Mouse (Mus musculus): Measurements from ENCODE around the gene Siah3. TPM values are rescaled to one million over a fixed set of nuclear protein-coding genes. Genes with fewer than 3 reads are reported as not detected.
"Not testable (repeated sequence)": the region's sequence is repeated elsewhere in the genome, so short reads cannot be mapped to it uniquely, and the experiment has no call there.

Siah3 gene
- total RNA-seq (2021) = not detected

DNA sequence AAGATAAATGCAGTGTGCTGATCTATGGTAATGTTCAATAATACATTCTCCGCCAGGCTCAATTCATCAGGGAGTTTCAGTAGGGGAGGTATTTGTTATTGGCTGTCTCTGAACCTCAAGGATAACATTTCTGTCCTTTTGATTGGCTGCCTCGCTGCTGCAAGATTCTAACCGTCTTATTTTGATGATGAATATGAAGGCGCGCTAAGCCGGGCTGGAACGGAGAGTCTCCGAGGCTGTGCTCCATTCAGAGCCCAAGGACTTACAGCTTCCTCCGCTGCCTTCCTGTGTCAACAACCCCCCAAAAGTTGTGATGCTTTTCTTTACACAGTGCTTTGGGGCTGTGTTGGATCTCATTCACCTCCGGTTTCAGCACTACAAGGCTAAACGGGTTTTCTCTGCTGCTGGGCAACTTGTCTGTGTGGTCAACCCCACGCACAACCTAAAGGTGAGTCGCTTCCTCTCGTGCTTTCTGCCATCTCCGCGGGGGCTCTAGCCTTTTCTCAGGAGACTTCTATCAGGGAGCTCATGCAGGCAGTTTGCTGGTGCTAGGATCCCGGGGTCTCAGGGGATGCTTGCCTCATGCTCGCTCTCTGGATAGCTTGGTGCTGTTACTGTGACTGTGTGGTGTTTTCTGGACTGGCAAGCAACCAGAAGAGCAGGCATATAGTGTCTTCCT, at the start of gene Siah3:
Gene Siah3 (plus strand): TSS at position 240 of the 679 bp plus-strand sequence.
- DNase-seq (ENCODE audit: low spot score) = no peak
- intact Hi-C loops (cut with DNase I) = no loop called here

DNA sequence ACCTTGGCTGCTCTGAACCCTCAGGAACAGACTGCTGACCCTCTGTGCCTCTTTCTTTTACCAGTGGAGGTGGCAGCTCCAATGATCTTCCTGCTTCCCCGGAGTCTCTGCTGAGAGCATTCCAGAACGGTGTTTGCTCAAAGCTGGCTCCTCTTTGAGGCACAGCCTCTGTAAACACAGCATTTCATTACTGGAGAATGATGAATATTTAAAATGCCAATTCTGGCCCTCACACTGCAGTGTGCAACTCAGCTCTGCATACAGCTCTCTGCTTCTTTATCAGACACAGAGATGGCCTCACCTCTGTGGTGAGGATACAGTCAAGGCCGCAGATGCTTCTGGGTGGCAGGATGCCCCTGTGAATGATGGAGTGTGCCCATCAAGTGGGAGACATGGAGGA, 46.0 kb upstream of the Siah3 start:
- no peak for DNase-seq (ENCODE audit: low spot score)
- intact Hi-C loops (cut with DNase I) = no loop called here

DNA sequence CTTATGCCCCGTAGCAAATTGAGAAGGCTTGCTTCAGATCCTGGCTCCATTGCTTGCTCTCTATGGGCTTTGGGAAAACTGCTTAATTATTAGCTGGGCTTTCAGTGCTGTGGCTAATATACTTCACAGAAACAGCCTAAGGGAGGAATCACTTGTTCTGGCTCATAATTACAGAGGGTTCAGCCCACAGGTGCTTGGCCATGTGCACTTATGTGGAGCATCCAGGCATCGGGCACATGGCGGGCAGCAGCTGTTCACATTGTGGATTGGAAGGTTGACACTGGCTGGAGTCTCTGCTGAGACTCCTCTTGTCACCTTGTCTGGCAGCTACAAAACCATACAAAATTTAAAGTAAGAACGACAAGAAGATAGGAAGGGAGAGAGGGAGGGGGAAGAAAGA, 45.4 kb upstream of the Siah3 start:
- no peak for DNase-seq (ENCODE audit: low spot score)
- intact Hi-C loops (cut with DNase I) = no loop called here

DNA sequence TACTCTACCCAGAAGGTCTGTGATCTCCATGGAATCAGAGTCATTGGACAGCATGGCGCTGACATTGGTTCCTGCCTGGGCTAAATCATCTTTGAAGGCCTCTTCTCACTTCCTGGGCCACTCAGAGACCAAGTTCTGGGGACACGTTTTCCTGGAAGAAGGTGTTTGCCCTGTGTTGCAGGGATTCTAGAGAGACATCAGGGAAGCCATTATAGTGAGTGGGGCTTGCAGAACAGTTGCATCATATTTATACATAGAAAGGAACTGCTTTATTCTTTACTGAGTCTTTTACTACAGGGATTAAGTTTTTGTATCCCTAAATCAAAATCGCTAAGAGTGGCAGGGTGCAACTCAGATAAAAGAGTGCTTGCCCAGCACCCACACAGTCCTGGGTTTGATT, 37.1 kb upstream of the Siah3 start:
- intact Hi-C loops (cut with DNase I) = no loop called here
- no peak for DNase-seq (ENCODE audit: low spot score)

DNA sequence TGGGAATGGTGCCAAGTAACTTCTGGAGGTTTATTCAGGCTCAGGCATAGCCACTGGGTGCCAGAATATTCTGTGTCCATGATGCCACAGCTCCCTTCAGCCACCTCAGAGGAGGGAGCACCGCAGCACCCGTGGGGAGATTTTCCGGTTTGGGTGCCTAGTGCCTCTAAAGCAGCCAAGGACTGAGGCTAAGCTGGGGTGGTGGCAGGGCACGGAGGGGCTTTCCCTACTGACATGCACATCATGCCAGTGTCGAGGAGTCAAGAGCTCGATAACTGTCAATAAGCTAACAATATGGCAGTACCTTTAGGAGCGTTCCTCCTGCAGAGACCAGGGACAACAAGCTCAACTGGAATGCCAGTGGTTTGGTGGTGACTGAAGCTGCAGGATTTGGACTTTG, 35.9 kb upstream of the Siah3 start:
- intact Hi-C loops (cut with DNase I) = no loop called here
- no peak for DNase-seq (ENCODE audit: low spot score)

DNA sequence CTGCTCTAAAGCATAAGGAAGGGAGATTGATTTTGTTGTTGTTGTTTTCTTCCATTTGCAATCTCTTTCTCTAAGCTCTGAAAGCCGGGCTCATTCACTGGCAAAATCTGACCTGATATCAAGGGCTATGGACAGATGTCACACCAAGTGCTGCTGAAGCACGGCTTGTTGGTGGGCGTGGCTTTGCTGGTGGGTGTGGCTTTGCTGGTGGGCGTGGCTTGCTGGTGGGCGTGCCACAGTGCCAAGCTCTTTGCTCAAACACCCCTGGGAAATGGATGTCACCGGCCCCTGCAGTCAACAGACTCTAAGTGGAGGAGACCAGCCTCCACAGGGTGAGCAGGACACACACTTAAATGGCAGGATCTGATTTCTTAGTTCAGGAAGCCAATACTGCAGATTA, 35.0 kb upstream of the Siah3 start:
- DNase-seq (ENCODE audit: low spot score) = no peak
- intact Hi-C loops (cut with DNase I) = no loop called here

DNA sequence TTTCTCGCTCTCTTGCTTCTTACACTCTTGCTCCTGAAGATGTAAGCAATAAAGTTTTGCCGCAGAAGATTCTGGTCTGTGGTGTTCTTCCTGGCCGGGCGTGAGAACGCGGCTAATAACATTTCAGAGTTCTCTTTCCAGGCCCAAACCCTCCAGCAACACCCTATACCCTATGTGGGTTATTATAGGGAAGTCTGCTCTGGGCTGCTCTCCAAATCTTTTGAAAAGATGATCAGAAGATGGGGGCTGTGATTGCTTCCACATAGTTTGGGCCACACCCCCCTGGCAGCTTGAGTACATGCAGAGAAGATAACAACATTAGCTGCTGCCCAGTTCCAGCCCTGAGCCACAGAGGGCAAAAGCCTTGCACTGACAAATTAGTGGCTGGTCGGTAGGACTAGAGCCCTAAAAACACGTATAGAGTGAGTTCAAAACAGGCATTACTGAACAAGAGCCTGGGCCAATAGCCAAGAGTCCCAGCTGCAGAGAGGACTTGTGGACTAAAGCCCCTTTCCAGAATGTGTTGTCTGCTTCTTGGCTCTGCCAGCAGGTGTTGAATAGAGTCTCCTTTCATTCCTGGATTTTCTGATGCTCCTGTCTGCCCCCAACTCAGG, 24.5 kb upstream of the Siah3 start:
- no peak for DNase-seq (ENCODE audit: low spot score)
- intact Hi-C loops (cut with DNase I) = no loop called here

DNA sequence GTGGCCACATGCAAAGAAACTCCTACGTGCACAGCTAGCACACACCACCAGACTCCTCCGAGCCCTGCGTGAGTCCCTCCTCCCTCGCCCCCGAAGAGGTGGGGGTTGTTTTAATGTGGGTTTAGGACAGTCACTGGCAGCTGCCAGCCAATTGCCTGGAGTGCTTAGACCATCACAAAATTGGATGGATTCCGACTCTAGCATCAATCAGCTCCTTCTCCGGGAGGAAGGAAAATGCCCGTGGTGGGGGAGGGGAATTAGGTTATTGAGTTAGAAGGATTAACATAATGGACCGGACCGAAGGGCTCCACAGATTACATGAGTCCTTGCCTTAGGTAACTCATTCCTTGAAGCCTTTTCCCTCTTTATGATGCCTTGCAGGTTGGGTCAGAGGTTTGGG, 22.9 kb upstream of the Siah3 start:
- no peak for DNase-seq (ENCODE audit: low spot score)
- intact Hi-C loops (cut with DNase I) = no loop called here

DNA sequence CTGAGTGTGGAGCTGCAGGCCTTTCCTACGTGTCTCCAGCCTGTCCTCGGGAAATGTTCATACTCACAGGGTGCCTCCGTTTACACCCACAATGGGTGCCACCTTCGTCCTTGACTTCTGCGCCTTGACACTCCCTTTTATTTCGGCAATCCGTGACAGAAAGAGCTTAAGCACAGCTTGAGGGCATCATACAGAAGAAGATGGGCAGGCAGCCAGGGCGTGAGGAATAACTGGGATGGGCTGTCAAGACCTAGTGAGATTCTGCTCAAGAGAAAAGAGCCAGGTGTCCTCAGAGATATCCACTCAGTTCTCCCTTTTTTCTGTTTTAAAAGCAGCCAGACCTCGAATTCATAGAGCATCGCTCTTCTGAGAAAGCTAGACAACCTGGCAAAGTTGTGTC, 21.2 kb upstream of the Siah3 start:
- DNase-seq (ENCODE audit: low spot score) = no peak
- intact Hi-C loops (cut with DNase I) = no loop called here

DNA sequence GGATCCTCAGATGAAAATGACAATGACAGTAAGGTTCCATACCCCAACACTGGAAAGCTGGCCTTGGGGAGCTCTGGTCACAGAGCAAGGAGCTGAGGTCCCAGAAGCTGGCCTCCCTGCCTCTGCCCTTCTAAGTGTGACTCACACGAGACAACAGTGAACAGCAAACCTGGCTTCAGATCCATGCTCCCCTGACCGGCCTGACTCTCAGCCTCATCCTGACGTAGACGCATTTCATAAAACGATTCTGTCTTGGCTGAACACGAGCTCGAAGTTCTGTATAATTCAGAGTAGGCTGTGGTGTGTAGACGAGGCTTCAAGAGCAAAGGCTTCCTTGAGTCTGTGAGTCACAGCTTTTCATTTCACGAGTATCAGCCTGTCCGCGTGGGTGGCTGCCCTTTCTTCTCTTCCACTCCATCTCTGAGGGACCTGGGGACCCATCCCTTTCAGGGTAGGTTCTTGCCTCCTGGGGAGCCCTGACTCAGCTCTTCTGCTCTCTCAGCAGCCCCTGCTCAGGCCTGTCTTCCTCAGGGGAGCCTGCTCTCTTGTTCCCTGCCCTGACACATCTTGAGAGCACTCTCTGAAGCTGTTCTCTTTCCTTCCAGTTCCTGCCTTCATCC, 11.2 kb upstream of the Siah3 start:
- intact Hi-C loops (cut with DNase I) = no loop called here
- DNase-seq (ENCODE audit: low spot score) = no peak

DNA sequence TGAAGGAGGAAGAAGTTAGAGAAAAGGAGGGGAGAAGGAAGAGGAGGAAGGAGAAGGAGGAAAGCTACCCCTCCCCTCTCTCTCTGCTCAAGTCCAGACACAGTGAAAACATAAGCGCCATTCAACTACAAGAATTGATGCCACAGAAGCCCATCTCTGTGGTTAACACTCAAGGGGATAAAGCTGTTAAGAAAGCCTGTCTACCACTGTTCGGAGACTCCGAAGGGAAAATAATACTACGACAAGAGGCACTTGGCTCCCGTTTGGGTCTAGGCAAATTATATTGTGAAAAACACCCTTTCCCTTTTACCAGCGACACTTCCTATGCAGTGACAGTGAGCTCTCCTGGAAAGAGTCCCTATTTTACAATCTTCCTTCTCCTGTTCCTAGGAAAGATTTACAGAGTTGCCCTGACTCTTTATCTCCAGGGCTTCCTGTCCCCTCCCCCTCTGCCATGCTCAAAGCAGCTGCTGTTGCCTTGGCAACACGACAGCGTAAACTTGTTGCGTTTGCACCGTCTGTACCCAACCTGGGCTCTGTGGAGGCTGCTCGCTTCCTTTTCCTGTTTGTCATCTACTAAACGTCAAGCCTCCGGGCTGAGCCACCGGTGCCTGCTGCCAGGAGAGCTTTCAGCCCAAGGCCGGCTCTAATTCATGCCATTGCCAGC, 10.4 kb upstream of the Siah3 start:
- DNase-seq (ENCODE audit: low spot score) = peak; percentile 48
- intact Hi-C loops (cut with DNase I) = no loop called here

DNA sequence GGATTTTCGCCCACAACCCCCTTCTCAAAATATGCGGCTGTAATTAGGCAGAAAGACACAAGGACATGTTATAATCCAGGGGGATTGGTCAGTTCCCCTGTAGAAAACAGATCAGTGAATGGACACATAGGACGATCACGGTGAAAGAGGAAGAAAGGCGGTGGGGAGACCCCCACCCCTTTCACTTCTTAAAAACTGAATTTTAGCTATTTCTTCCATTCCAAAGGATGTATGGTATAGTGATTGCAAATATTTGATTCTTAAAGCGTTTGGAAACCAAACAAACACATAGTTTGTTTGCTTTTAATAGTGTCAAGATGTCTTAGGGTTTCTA, 9.9 kb upstream of the Siah3 start:
- intact Hi-C loops (cut with DNase I) = no loop called here
- DNase-seq (ENCODE audit: low spot score) = no peak

DNA sequence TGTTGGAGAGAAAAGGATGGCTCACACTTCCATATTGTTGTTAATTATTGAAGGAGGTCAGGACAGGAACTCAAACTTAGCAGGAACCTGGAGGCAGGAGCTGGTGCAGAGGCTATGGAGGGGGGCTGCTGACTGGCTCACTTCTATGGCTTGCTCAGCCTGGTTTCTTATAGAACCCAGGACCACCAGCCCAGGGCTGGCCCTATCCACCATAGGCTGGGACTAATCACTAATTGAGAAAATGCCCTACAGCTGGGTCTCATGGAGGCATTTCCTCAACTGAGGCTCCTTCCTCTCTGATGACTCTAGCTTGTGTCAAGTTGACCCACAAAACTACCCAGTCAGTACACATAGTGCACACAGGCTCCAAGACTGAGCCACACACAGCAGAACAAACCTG, 9.5 kb upstream of the Siah3 start:
- intact Hi-C loops (cut with DNase I) = not testable (repeated sequence)

DNA sequence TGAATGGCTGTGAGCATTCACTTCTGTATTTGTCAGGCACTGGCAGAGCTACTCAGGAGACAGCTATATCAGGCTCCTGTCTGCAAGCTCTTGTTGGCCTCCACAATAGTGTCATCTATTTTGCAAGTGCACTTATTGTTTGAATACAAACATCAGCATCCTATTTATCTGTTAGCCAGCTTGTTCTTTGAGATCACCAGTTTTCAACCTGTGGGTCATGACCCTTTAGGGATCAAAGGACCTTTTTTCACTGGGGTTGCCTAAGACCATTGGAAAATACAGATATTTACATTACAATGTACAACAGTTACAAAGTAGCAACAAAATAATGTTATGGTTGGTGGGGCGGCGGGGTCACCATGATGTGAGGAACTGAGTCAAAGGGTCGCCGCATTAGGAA, 1.9 kb upstream of the Siah3 start:
- intact Hi-C loops (cut with DNase I) = no loop called here
- DNase-seq (ENCODE audit: low spot score) = no peak

More for the DNA sequence above, 9.5 kb upstream of the Siah3 start:
- DNase-seq (ENCODE audit: low spot score) = not testable (repeated sequence)

DNA sequence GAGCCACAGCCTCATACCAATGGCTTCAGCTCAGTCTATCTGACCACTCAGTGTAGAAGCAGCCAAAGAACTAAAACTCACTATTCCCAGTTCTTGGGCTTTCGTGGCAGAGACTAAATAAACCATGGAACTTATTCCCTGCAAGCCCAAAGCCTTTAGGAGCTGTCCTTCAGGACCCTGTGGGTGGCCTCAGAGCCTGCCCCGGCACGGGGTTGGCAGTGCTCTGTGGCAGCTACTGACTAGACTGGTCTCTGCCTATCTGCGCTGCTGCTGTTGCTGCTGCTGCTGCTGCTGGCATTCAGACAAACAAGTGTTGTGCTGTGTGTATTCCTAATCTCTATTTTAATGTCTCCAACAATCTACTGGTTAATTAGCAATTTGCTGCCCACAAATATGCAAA, 1.1 kb upstream of the Siah3 start:
- intact Hi-C loops (cut with DNase I) = no loop called here
- no peak for DNase-seq (ENCODE audit: low spot score)

DNA sequence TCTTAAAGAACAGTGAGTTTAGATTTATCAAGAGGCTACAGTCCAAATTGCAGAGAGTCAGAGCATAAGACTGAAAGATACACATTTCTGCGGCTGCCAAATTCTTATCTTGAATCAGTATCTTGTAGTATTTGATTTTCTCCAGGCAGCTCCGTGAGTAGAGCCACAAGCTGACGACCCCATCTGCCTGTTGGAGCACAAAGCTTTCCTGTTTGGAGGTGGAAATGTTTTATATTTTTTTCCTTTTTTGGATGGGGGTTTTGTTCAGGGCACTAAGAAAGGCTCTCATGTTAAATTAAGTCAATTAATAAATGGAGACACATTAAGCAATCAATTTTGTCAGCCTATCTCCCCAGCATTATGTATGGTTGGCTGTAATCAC, 430 bp upstream of the Siah3 start:
- DNase-seq (ENCODE audit: low spot score) = no peak
- intact Hi-C loops (cut with DNase I) = no loop called here

DNA sequence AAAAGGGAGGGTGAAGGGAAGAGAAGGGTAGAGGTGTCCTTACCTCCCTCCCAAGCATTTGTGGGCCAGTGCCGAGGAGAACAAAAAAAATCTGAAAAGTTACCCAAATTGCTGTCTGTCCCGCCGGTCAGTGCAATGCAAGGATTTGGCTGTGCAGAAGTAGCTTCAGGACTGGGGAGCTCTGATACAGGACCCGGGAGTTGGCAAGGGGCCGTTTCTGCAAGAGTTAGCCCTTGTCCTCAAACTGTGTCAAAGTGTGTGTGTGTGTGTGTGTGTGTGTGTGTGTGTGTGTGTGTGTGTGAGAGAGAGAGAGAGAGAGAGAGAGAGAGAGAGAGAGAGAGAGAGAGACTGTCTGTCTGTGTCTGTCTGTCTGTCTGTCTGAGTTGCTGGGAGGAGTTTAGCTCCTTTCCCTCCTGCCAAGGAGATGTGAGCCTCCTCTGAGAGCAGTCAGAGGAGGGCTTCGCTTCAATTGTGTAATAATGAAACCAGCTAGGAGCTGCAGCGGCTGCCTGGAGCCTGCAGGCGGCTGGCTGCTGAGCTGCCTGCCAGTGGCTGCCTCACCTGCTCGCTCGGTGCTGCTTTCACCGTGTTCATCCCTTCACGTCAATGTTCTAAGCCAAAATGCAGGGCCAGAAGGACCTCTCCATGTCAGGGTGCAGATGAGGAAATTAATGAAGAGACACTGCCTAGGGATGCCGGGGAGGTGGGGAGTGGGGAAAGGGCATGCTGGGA, 873 bp downstream of the Siah3 start:
- intact Hi-C loops (cut with DNase I) = no loop called here
- no peak for DNase-seq (ENCODE audit: low spot score)

DNA sequence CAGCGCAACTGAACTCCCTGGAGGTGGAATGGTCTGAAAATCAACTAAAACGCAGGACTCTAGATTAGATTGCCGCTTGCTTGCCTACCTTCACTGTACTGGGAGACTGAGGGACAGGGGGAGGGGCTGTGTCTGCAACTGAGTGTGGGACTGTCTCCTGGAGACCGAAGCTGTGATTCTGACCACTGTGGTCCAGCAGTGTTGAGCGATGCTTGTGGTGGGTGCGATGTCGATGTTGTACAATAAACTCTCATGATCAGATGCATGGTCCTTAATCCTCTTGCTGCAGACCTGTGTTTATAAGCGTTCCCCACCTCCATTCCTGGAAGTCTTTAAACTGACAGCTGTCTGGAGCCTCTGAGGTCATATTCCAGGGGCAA, 1.4 kb downstream of the Siah3 start:
- DNase-seq (ENCODE audit: low spot score) = no peak
- intact Hi-C loops (cut with DNase I) = no loop called here

DNA sequence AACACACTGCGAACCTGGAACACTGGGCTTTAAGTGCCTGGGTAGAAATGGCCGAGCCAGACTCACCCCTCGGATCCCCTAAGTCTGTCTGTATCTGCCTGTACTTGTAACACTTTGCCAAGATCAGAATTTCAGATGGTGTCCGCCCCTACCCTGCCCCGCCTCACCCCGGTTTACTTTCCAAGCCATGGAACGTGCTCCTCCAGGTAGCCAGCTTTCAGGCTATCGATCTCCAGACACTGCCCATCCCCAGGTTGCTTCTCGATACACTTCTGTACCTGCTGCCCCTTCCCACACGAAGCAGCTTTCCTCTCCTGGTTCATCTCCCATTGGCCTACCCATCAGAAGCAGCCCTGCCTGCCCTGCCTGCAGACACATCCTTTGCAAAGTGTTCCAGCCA, 3.6 kb downstream of the Siah3 start:
- no peak for DNase-seq (ENCODE audit: low spot score)
- intact Hi-C loops (cut with DNase I) = no loop called here

DNA sequence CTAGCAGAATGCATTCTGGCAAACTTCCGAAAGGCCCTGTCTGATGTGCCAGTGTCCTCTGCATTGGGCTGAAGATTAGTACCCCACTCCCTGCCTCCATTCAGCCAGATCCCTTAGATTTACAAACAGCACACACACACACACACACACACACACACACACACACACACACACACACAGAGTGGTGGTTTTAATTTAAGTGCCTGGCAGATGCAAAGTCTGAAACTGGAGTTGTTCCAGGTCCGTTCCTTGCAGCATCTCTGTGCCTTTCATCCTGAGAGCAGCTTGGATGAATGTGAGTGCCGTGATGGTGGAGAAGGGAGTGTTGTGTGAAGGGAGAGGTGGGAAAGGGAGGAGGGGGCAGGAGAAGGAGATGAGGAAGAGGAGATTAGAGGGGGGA, 4.2 kb downstream of the Siah3 start:
- intact Hi-C loops (cut with DNase I) = no loop called here
- DNase-seq (ENCODE audit: low spot score) = no peak

DNA sequence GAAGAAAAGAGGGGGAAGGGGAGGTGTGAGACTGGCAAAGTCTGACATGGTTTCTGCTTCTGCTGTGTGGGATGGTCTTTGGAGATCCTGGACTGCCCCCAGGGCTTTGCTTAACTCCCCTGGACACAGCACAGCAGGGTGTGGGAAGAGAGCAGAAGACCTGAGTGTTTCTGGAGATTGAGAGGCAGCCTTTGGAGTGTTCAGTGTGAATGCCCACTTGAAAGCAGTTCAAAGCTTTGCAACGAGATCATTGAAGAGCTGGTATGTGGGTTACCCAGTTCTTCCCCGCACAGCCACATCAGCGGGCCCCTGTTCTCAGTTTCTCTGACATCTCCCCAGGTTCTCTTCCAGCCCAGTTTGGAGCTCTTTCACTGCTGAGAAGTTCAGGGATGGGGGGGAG, 4.7 kb downstream of the Siah3 start:
- intact Hi-C loops (cut with DNase I) = no loop called here

More for the DNA sequence above, 4.7 kb downstream of the Siah3 start:
- no peak for DNase-seq (ENCODE audit: low spot score)

All from heart, postnatal 25 days (tissue).